Mouse (Mus musculus) G1E-ER4 (cell line): ENCODE results near the gene Pgap3. TPM values are rescaled to one million over a fixed set of nuclear protein-coding genes. Genes with fewer than 3 reads are reported as not detected.

Experiments
- GATA1 ChIP-seq: IDR thresholded peaks from one replicate; pipeline ENCODE4 v1.8.0; 2012; ENCODE audit warnings: low read length, inconsistent platforms
- polyA plus RNA-seq: library from polyadenylated mRNA; stranded (reverse); fragments of >175 nt; gene quantifications from 2 replicates; pipeline ENCODE4 v1.2.3, GENCODE M21; 2012

Pgap3 gene
- polyA plus RNA-seq, 1 experiment, result 11.3 TPM

DNA sequence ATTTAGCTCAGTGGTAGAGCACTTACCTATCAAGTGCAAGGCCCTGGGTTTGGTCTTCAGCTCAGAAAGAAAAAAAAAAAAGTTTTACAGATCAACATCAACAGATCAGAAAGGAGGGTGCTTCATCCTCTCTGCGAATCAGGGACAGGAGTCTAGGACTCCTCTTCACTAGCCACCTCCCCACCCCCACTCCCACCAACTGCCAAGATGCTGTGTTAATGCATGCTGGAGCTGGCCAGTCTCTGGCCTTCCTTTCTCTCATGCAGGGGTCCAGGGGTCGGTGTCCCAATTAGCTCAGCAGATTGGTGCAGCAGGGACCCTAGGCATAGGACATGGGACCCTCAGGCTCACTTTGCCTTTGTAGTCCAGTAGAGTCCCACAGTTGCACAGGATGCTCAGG lies 29.7 kb downstream of the Pgap3 start:
- no peak for TF ChIP-seq GATA1

DNA sequence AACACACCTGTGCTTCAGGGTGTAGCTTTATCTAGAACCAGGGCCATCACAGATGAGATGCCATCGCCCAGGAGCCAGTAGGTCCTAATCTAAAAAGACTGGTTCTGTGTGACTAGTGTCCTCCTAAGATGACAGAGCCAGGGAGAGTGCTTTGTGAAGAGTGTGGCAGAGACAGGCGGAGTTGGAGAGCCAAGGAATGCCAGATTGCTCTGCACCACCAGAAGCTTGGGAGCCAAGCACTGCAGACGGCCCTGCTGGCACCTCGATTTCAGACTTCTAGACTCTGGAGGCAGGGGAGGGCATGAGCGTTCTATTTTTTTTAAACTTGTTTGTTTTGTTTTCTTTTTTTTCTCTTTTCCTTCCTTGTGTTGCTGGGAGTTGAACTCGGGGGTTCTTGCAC lies 31.0 kb downstream of the Pgap3 start:
- TF ChIP-seq GATA1, result no peak

DNA sequence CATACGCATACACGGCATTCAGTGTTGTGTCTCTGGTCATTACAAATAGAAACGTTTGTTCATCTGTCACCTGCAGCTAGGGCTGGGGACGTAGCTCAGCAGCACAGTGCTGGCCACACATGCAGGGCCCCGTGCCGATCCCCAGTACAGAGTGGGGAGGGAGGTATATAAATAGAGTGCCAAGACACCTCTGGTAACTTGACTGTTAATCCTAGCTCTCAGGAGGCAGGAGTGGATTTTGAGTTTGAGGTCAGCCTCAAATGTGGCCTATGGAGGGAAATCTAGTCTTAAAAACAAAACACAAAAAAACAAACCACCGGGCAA lies 32.5 kb downstream of the Pgap3 start:
- TF ChIP-seq GATA1, result no peak

DNA sequence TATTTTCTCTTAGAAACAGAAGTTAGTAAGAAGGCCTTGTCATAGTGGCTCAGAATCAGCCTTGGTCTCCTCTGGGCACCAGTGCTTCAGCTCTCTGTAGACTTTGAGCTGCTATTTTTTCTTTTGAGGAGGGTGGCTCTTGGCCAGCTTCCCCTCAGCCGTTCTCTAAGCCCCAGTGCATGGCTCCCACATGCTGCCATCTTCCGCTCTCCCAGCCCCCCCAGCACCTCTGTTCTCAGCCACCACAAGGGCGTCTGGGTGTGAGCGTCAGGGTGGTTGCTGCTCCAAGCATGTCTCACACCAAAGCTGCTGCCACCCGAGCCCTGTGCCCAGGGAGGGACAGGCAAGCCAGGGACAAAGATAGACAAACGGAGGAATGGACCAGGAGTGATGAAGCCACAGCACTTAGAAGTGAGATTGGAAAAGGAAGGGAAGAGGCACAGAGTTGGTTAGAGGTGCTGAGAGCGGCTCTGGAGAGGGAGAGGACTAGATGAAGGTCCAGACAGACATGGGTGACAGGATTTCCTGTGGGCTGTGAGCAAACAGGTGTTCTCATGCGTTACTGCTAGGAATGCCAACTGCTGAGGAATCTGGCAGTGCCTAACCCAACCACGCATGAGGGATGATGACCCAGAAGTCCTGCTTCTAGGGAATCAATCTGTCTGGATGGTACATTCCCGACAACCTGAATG lies 33.0 kb downstream of the Pgap3 start:
- no peak for TF ChIP-seq GATA1

DNA sequence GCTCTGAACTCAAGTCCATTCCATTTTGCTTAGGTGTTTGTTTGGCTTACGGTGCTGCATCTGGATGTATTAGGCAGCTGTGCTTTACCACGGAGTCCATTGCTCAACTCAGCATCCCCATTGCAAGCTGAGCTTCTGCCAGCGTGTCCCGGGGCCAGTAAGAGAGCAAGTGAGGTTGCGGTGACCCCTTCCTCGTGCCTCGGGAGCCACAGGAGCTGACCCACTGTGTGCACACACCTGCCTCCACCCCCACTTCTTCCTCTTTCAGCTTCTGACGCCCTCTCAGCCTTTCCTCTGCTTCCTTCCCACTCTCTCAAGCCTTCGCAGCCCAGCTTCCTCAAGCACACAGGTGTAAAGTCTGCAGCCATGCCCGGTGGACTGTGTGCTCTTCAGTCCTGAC lies 34.0 kb downstream of the Pgap3 start:
- TF ChIP-seq GATA1, result no peak

DNA sequence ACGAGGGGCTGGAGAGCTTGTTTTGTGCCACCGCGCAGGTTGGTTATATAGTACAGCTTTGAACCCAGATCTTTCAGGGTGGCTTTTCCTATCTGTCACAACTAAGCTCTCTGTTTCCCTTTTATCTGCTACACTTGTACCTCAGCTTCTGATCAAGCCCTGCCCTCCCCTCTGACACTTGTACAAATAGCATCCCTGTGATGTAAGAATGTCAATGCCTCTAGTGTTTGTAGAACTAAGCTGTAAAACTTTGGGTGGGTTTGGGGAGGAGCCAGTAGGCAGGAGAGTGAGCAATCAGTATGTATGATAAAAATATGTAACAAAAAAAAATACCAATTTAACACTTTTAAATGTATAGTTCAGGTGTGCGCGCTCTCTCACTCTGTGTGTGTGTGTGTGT lies 35.9 kb downstream of the Pgap3 start:
- no peak for TF ChIP-seq GATA1

DNA sequence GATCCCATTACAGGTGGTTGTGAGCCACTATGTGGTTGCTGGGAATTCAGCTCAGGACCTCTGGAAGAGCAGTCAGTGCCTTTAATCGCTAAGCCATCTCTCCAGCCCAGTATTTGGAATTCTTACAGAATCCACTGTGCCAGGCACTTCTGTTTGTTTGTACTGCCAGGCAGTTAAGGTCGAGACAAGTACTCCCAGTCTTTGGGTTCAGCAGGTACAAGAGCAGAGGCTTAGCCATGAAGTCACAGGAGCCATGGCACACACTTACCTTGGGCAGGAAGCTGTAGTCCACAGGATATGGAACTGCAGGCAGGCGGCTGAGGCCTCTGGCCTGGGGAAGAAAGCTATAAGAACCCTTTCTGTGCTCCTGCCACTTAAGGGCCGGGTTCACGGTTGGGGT lies 36.5 kb downstream of the Pgap3 start:
- TF ChIP-seq GATA1, result no peak

DNA sequence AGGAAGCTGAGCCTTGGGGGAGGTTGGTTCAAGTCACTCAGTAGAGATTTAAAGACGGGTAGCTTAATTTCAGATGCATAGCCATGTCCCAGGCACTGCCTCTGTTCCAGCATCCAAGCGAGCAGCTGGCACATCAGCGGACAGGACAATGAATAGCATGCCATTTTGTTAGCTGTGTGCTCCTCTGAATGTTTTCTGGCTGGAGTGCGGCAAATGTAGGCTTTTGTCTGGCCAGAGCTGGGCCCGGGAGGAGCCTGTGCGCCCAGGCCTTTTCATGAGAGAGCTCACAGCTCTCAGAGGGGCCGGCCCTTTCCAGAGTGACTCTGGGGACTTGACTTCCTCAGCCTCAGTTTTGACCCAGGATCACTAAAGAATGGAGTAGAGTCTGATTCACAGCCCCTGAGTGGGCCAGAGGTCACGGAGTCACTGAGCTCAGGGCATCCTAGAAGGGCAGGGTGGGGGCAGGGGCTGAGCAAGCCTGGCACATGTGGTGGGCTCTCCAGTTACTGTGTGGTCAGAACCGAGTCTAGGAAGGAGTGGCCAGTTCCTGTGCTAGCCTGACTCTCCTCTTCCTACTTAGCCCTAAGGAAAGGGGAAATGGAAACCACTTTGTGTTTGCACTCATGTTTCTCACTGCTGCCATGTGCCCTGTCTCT lies 39.3 kb downstream of the Pgap3 start:
- TF ChIP-seq GATA1, result no peak

DNA sequence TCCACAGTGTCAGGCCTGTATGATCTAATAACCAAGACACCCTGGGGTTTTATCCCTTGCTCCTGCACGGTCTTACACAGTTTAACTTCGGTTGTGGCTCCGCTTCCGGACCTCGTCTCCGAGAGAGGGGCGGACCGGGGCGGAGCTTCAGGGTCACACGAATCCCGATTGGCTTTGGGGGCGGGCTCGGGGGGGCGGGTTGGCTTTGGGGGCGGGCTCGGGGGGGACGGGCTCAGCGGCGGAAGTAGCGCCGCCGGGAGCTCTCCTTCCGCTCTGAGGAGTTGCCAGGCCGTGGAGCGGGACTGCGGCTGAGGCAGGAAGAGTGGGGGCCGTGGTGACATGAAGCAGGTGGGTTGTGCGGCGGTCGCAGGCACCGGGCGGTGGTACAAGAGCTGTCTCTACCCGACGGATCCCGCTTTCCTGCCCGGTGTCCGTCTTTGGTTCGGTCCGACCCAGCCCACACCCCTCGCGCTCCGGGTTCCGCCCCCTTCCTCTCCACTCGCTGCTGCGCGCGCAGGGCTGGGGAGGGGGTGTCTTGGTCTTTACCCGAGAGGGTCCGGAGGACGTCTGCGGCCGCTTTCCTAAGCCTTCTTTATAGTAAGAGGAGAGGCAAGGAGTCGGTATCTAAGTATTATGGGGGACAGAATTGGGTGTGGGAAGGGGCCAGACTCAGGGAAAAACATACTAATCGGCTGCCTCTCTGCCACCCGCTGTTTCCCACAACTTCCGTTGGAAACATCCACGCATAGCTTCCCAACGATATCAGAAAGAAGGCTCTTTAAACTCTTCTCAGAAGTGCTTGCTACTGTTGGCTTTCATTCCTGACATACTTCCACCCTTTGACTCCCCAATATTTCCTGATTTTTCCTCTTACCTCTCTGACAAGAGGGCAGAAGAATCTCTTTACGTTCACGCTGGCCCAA lies 41.9 kb downstream of the Pgap3 start, which contains the start of gene Stard3:
Stard3 (plus strand) TSS at position 208 of the 923 bp plus-strand sequence.
- no peak for TF ChIP-seq GATA1

DNA sequence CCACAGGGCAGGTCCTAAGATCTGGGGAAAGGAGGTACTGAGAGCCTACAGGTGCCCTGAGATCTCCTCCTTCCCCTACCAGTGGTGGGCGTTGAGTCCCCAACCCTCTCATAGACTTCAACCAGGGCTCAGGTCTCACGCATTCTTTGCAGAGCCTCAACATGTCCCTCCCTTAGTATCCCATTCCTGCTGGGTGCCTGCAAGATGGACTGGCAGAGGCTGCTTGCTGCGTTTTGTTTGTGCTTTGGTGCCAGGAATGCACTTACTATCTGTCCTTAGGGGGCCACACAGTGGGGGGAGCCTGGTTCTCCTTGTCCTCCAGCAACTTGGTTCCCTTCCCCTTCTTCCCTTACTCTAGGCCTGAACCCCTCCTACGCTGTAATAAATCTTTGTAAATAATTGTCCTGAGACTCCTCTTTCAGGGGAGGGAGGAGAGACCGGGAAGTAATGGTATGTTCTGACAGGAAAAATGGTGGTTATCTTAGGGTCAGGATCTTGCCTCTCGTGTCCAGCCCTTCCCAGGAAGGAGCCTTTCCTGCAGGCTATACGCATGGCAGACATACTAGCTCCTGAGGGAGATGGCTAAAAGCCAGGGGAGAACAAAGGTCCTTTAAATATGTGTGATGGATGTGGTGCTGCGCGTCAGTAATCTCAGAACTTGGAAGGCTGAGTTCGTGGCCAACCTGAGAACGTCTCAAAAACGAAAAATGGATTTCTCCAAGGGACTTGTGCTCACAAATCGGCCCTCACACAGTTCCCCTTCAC lies 42.7 kb downstream of the Pgap3 start:
- TF ChIP-seq GATA1, result no peak

DNA sequence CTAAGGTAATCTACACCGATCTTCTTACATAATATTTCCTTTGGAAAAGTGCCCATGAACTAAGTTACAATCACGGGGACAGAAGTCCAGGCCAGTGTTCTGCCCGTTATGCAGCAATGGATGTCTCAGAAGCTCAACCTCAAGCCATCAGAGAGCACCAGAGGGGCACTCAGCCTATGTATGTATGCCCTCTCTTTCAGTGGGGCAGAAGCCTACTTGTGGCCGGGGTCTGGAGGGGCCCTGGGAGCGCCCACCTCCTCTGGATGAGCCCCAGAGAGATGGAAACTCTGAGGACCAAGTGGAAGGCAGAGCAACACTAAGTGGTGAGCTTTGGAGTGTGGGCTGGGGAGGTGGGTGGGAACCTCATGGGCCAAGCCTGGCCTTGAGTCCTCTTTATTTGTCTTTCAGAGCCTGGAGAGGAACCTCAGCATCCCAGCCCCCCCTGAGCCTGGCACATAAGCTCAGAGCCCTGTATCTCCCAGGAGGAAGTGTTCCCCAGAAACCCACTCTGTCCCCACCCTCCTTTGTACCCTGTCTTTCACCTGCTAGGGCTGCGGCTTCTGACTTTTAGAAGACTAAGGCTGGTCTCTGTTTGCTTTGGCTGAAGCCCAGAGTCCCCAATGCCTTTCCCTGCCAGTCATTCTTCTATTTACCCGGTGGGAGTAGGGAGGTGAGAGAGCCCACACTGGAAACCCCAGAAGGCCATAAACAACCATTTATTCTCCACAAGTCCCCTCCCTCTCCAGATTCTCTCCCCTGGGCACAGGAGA lies 43.5 kb downstream of the Pgap3 start:
- TF ChIP-seq GATA1, result no peak

DNA sequence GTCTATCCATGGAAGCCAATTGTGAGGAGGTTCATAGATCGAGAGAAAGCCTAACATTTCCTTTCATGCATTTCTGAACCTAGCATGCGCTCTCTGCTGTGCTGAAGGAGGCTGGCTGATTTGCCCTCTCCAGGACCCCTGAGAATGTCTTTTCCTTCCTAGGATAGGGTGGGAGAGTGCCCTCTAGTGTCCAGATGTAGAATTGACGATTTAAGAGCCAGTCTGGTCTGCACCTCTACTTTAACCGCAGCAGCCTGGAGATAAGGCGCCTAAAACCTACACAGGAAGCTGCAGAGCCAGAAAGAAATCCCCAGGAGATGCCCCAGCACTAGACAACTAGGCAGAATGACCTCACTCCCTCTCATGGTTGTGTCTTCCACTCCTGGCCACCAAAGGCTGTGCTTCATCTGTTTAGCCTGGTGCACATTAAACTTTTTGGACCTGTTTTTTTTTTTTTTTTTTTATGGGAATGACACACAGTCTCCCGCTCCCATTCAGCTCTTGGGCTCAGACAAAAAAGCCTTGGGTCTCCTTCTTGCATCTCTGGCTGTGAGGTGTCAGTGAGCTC lies 44.5 kb downstream of the Pgap3 start:
- TF ChIP-seq GATA1, result peak; percentile 62

DNA sequence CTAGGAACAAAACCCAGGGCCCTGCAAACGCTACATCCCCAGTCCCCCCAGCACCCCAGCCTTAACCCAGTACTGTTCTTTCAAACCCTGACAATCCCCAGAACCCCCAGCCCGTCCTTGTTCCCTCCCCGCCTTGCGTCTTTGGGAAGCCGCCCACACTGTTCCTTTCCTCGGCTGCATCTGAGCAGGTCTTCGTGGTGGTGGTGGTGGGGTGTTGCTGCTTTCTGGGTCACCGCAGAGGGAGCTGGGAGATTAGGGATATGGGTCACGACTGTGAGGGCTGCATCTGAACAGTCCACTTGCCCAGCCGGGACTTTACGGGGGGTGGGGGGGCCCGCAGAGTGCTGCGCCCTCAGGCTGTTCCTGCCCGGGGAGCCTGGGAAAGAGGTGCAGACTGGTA lies 45.8 kb downstream of the Pgap3 start:
- no peak for TF ChIP-seq GATA1

DNA sequence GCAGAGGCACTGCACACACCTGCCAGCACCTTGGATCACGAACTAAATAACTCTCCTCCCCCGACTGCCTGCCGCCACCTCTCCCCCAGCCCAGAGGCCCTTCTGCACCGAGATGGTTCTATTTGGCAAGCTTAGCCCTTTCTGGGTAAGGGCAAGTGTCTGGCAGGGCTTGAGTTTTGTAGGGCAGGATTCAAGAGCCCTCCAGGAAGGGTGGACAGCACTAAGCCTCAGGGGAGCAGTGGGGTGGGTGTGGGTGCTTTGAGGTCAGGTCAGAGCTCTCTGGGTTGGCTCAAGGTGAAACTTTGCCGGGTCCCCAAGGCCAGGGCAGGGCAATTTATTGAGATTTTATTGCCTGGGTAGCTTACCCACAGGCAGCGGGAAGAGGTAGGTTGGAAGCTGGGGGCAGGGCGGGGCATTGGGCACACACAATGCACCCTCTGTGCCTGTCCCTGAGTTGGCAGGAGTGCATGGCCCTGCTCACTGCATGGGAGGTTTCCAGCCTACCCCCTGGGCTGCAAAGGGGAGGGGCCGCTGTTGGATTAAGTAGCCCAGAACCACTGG lies 46.6 kb downstream of the Pgap3 start:
- no peak for TF ChIP-seq GATA1
